Mouse (Mus musculus): ENCODE data around the gene Mbd3l1. TPM values are rescaled to one million over a fixed set of nuclear protein-coding genes. Genes with fewer than 3 reads are reported as not detected.

The Mbd3l1 gene
- not detected in 2 replicates for polyA plus RNA-seq (2012; rRNA removed)

DNA sequence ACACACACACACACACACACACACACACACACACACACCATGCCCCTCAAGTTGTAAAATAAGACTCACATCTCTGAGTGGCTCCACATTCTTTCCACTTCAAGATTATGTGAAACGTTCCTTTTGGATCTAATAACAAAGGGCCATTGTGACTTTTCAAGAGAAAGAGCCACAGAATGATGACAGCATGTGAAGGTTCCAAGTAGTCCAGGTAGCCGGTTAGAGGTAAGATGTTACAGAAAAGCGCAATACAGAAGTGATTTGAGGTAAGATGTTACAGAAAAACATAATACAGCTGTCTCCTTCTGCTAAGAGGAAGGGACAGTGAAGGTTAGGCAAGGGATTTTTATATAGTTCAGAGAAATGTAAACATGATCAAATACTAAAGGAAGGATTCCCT is at the start of gene Mbd3l1, which contains the start of gene Zfp558:
Gene Mbd3l1, plus strand, starts transcription at position 192 of the 400 bp plus-strand sequence.
Gene Zfp558, minus strand, starts transcription at position 101 of the 400 bp plus-strand sequence.
- no peak for DNase-seq (ENCODE audit: low read depth, low spot score)
- WGBS: 69% methylated on average over 3 of the region's 3 CpGs

DNA sequence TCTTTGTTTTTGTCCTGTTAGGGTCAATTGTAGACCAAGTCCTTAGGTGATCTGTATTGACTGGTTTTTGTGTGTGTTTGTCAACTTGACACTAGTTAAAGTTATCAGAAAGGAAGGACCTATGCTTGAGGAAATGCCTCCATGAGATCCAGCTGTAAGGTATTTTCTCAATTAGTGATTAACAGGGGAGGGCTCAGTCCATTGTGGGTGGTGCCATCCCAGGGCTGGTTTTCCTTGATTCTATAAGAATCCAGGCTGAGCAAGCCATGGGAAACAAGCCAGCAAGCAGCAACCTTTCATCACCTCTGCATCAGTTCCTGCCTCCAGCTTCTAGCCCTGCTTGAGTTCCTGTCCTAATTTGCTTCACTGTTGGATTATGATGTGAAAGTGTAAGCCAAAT is 47.8 kb upstream of the Mbd3l1 start, which contains the start of gene Mbd3l2:
Gene Mbd3l2, plus strand, starts transcription at position 301 of the 400 bp plus-strand sequence.
- no peak for DNase-seq (ENCODE audit: low read depth, low spot score)

DNA sequence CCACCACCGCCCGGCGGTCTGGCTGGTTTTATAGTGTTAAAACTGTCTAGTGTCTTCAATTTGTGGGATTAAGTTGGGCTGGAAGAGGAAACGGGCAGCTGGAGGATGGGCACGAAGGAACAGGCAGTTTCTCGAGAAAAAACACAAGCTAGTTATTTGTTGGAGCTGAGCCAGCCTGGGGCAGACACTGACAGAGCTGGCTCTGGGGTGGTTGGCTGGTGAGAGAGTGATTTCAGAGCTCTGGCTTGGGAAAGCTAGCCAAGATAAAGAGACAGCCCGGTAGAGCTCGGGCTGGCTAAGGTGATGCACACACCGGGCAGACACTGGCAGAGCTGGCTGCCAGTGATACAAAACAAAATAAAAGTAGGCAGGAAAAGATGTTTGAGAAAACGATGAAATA is 46.5 kb upstream of the Mbd3l1 start:
- whole genome bisulfite sequencing: 74% methylated on average over 10 of the region's 10 CpGs
- no peak for DNase-seq (ENCODE audit: low read depth, low spot score)

DNA sequence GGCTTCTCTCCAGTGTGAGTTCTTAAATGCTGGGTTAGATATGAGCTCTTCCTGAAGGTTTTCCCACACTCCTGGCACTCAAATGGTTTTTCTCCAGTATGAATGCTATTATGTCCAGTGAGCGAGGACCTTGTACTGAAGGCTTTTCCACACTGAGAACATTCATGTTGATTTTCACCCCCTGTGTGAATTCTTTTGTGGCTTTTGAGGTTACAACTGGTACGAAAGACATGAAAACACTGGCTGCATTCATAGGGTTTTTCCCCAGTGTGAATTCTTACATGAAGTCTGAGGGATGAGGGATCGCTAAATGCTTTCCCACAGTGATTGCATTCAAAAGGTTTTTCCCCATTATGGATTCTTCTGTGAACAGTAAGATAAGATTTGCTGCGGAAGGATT is 21.6 kb upstream of the Mbd3l1 start:
- 94% methylated on average over 4 of the region's 4 CpGs for WGBS
- DNase-seq (ENCODE audit: low read depth, low spot score): no peak

DNA sequence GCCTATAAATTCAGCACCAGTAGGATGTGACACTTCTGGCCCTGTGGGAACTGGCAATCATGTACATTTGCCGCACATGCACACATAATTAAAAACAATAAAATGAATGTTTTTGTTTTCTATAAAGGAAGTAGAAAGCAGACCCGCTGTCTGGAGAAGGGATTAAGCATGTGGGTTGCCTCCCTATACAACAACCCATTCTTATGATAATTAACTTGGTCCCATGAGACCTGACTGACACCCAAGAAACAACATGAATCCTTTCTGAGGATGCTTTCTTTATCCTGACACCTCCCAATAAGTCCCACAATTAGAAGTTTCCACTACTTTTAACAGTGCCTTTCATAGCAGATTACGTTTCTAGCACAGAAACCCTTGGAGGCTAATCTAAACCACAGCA is 10.8 kb upstream of the Mbd3l1 start:
- no peak for DNase-seq (ENCODE audit: low read depth, low spot score)
- WGBS: 87% methylated on average over 3 of the region's 3 CpGs

DNA sequence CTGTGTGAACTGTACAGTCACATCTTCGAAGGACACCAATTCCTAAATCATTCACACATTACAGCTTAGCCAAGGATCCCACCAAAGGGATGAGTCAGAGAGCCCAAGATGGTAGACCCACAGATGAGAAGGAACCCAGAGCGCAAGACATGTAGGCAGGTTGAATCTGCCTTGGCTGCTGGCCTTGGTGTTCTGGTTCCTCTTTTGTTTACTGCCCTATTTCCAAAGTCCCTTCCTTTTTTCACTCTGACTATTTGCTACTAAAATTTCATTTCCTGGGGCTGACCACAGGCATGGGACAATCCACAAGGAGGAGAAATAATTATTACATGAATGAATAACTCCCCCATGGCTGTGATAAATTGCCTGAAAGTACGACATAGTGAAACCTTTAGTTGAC is 10.2 kb upstream of the Mbd3l1 start:
- WGBS: 87% methylated on average over 3 of the region's 3 CpGs
- no peak for DNase-seq (ENCODE audit: low read depth, low spot score)

DNA sequence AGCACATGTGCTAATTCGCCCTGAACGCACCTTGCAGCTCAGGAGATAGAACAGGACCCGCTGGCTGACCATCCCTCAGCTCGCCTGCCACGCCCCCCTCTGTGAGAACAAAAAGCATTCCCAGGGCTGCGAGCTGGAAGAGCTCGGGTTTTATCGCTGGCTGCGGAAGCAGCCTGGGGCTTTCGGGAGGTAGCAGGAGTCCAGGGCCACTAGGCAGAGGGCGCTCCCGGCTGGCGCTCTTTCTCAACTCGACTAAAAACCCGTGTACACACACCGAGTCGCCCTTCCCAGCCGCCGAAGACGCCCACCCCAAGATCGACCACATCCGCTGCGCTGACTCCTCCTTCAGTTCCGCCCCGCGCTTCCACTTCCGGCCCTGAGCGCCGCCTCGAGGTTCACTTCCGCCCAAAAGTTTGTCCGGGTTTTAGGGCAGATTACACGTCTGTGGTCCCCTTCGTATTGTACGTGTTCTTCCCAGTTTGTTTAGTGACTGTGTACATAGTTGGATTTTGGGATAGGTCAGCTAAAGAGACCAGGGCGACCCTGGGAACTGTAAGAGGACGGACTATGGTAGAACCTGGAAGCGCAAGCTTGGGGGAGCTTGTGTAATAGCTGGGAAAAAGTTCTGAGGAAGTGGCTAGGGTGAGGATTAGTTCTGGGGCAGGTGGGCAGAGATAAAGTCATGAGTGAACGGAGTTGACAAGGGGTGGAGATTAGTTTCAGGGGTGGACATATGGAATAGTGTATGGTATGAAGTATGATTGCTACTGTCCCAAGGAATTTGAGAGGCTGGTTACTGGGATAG is 4.6 kb upstream of the Mbd3l1 start:
- peak; percentile 36 for DNase-seq (ENCODE audit: low read depth, low spot score)
- WGBS: 4% methylated on average over 39 of the region's 39 CpGs

DNA sequence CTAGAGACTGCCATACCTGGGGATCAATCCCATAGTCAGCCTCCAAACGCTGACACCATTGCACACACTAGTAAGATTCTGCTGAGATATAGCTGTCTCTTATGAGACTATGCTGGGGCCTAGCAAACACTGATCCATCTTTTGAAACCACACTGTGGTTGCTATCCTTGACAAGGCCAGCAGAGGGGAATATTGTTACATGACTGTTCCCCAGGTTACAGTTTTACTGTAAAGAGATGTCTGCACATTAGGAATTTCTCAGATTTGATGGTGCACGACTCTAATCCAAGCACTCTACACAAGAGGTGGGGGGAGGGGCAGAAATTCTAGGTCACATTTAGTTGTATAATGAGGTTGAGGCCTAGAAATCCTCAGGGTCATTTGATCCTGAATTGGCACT is 29.9 kb downstream of the Mbd3l1 start:
- DNase-seq (ENCODE audit: low read depth, low spot score): no peak
- 40% methylated on average over 2 of the region's 2 CpGs for WGBS

Other genes starting within 250 kb of the Mbd3l1 start
- 11.4 and 22.2 TPM in 2 replicates for gene Chordc1, start 186.2 kb upstream of the Mbd3l1 start, polyA plus RNA-seq (2012; rRNA removed)
- gene Naalad2, start 75.4 kb upstream of the Mbd3l1 start, polyA plus RNA-seq (2012; rRNA removed): 0.24 and 0.30 TPM in 2 replicates
- gene Ubtfl1, start 73.9 kb upstream of the Mbd3l1 start, polyA plus RNA-seq (2012; rRNA removed): not detected in 2 replicates
- not detected in 2 replicates for gene Mbd3l2, start 47.7 kb upstream of the Mbd3l1 start, polyA plus RNA-seq (2012; rRNA removed)
- 0.12 and 0.22 TPM in 2 replicates for gene Zfp558, start 91 bp upstream of the Mbd3l1 start, polyA plus RNA-seq (2012; rRNA removed)
- gene Muc16, start 196.2 kb downstream of the Mbd3l1 start, polyA plus RNA-seq (2012; rRNA removed): 0.33 and 0.48 TPM in 2 replicates

Measured in large intestine, adult 2 months (tissue).